21 mouse cellular contexts compared by ENCODE assay signal in the genomic region with DNA sequence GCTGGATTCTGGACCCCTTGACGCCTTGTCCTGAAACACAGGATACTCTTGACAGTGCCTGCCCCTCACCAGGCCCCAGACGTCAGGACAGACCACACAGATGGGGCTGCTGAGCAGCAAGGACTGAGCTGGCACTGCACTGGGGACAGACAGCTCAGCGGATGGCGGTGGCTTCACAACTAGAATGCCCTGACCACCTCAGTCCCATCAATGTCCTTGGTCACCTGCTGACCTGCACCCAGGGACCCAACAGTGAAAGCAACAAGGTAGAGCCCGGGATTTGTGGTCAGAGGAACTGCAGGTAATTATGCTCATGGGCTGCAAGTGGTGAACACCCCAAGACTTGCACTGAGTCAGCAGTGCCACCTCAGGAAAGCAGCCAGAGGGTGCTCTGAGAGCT. TPM values are rescaled to one million over a fixed set of nuclear protein-coding genes. Genes with fewer than 3 reads are reported as not detected.
DNase-seq lines count a peak whose midpoint lies in the region; ATAC-seq and TF ChIP-seq lines count a peak whose summit lies in the region.
"Had no signal": no experiment of that assay in that cellular context is flagged by ENCODE, and none has a peak within 500 bp of the region (broad histone marks: within the 10 kb centered on the region; RNA-seq: fewer than 3 reads in every experiment).

No protein-coding gene starts in this region.

- TF ChIP-seq POLR2A in limb, embryonic 14.5 days (IDR thresholded peaks at IDR 0.05; ENCODE audit: borderline replicate concordance, extremely low read depth, insufficient read depth, insufficient read length) = no peak

- peaks cover 13% of the 10 kb centered on the region for H3K4me1 ChIP-seq in heart, embryonic 12.5 days (replicated peaks)
- H3K4me1 ChIP-seq in limb, embryonic 14.5 days (ENCODE audit: control insufficient read depth, insufficient read depth, low read length) = no peaks in the 10 kb centered on the region
- H3K4me1 ChIP-seq in limb, embryonic 10.5 days = no peaks in the 10 kb centered on the region; the same call in 1 of the 2 replicates
- H3K4me1 ChIP-seq: embryonic facial prominence, embryonic 13.5 days; forebrain, embryonic 12.5 days had no signal

- ATAC-seq in heart, embryonic 12.5 days (ENCODE audit: insufficient number of reproducible peaks, low FRiP score) = no peak
- ATAC-seq in limb, embryonic 14.5 days (ENCODE audit: low FRiP score, low read depth) = no peak
- ATAC-seq: forebrain, embryonic 14.5 days; forebrain, embryonic 16.5 days had no signal

- H3K27me3 ChIP-seq in heart, embryonic 12.5 days (replicated peaks) = no peaks in the 10 kb centered on the region
- H3K27me3 ChIP-seq in limb, embryonic 14.5 days (ENCODE audit: control insufficient read depth, insufficient read depth, low read length) = no peaks in the 10 kb centered on the region
- H3K27me3 ChIP-seq in limb, embryonic 10.5 days (ENCODE audit: low read depth, poor library complexity, severe bottlenecking) = no peaks in the 10 kb centered on the region
- H3K27me3 ChIP-seq: embryonic facial prominence, embryonic 13.5 days; embryonic facial prominence, embryonic 15.5 days; forebrain, embryonic 12.5 days had no signal

- H3K27ac ChIP-seq in heart, embryonic 12.5 days (ENCODE audit: poor library complexity, severe bottlenecking) = no peak overlapping the region
- no peak overlapping the region for H3K27ac ChIP-seq in limb, embryonic 14.5 days (replicated peaks; ENCODE audit: low read depth, low read length)
- no peak overlapping the region for H3K27ac ChIP-seq in limb, embryonic 10.5 days
- H3K27ac ChIP-seq: embryonic facial prominence, embryonic 13.5 days; embryonic facial prominence, embryonic 15.5 days; forebrain, embryonic 10.5 days; forebrain, embryonic 12.5 days had no signal

- no peak overlapping the region for H3K4me3 ChIP-seq in heart, embryonic 12.5 days
- no peak overlapping the region for H3K4me3 ChIP-seq in limb, embryonic 14.5 days (replicated peaks; ENCODE audit: low read length)
- H3K4me3 ChIP-seq in limb, embryonic 10.5 days = no peak overlapping the region
- H3K4me3 ChIP-seq: embryonic facial prominence, embryonic 13.5 days; embryonic facial prominence, embryonic 15.5 days; erythroblast, embryonic 14.5 days; forebrain, embryonic 10.5 days; forebrain, embryonic 12.5 days had no signal

- 0 out of 2 replicates have a peak overlapping the region, but pooled peaks have one; percentile 8 for H3K9ac ChIP-seq in heart, embryonic 12.5 days
- 0 out of 2 replicates have a peak overlapping the region, but pooled peaks have one; percentile 25 for H3K9ac ChIP-seq in limb, embryonic 14.5 days (ENCODE audit: low read depth, low read length, severe bottlenecking)
- H3K9ac ChIP-seq: embryonic facial prominence, embryonic 13.5 days; embryonic facial prominence, embryonic 15.5 days; forebrain, embryonic 12.5 days had no signal

- H3K9me3 ChIP-seq in heart, embryonic 12.5 days (replicated peaks) = no peaks in the 10 kb centered on the region
- no peaks in the 10 kb centered on the region for H3K9me3 ChIP-seq in limb, embryonic 14.5 days (ENCODE audit: control insufficient read depth, low read length)
- no peaks in the 10 kb centered on the region for H3K9me3 ChIP-seq in limb, embryonic 10.5 days (replicated peaks)
- H3K9me3 ChIP-seq: embryonic facial prominence, embryonic 13.5 days; embryonic facial prominence, embryonic 15.5 days; forebrain, embryonic 10.5 days; forebrain, embryonic 12.5 days had no signal

- no peak for DNase-seq in heart, adult 9 months (ENCODE audit: low spot score in 2 of 2)
- no peak for DNase-seq in limb, embryonic 14.5 days (ENCODE audit: low spot score)
- DNase-seq in limb, embryonic 10.5 days (ENCODE audit: low spot score) = no peak
- DNase-seq in spleen, adult 12 weeks (ENCODE audit: low spot score) = no peak
- DNase-seq: adrenal gland, adult 2 months; adrenal gland, postnatal 10 days; adrenal gland, postnatal 25 days; cerebellum, adult 11 months; cerebellum, adult 18-20 months; cerebellum, adult 8-10 months; cerebellum, adult 9-11 months; cerebellum, postnatal 36 days; embryo, embryonic 11 days had no signal

- WGBS in heart, embryonic 12.5 days = 75% methylated on average over 5 of the region's 5 CpGs
- 77% methylated on average over 5 of the region's 5 CpGs for WGBS in limb, embryonic 14.5 days
- WGBS in limb, embryonic 10.5 days = 85% methylated on average over 5 of the region's 5 CpGs

- H3K4me2 ChIP-seq in heart, embryonic 12.5 days = no peak overlapping the region
- no peak overlapping the region for H3K4me2 ChIP-seq in limb, embryonic 14.5 days (replicated peaks; ENCODE audit: low read depth, low read length, severe bottlenecking)
- H3K4me2 ChIP-seq: embryonic facial prominence, embryonic 13.5 days; embryonic facial prominence, embryonic 15.5 days; forebrain, embryonic 12.5 days had no signal

- peaks cover 52% of the 10 kb centered on the region for H3K36me3 ChIP-seq in heart, embryonic 12.5 days
- peaks cover 56% of the 10 kb centered on the region for H3K36me3 ChIP-seq in limb, embryonic 14.5 days (ENCODE audit: control insufficient read depth, insufficient read depth, low read length)
- H3K36me3 ChIP-seq in limb, embryonic 10.5 days = peaks cover 66% of the 10 kb centered on the region

RNA-seq across cellular contexts. Expression of a gene that starts 2.3 kb away (rescaled TPM):
- 0.56 and 0.58 TPM in 2 replicates for polyA plus RNA-seq in heart, embryonic 12.5 days (2016; fragmentation: Nextera tagmentation; extraction: Ambion mirVana)
- 4.1 and 5.6 TPM in 2 replicates for polyA plus RNA-seq in limb, embryonic 14.5 days (2012; rRNA removed)
- 1.2 and 1.4 TPM in 2 replicates for polyA plus RNA-seq in limb, embryonic 14.5 days (2014; fragmentation: Nextera tagmentation; extraction: Ambion mirVana)
- polyA plus RNA-seq in limb, embryonic 10.5 days (2016; fragmentation: Nextera tagmentation; extraction: Ambion mirVana) = 0.49 and 0.54 TPM in 2 replicates

RNA-seq across cellular contexts. Expression of a gene that starts 11.1 kb away (rescaled TPM):
- polyA plus RNA-seq in heart, embryonic 12.5 days (2016; fragmentation: Nextera tagmentation; extraction: Ambion mirVana) = 31.4 and 33.7 TPM in 2 replicates
- 28.2 and 33.8 TPM in 2 replicates for polyA plus RNA-seq in limb, embryonic 14.5 days (2012; rRNA removed)
- 30.5 and 31.1 TPM in 2 replicates for polyA plus RNA-seq in limb, embryonic 14.5 days (2014; fragmentation: Nextera tagmentation; extraction: Ambion mirVana)
- polyA plus RNA-seq in limb, embryonic 10.5 days (2016; fragmentation: Nextera tagmentation; extraction: Ambion mirVana) = 33.9 and 36.8 TPM in 2 replicates

RNA-seq across cellular contexts. Expression of a gene that starts 17.5 kb away (rescaled TPM):
- 20.4 and 23.5 TPM in 2 replicates for polyA plus RNA-seq in heart, embryonic 12.5 days (2016; fragmentation: Nextera tagmentation; extraction: Ambion mirVana)
- 53.2 and 61.3 TPM in 2 replicates for polyA plus RNA-seq in limb, embryonic 14.5 days (2012; rRNA removed)
- polyA plus RNA-seq in limb, embryonic 14.5 days (2014; fragmentation: Nextera tagmentation; extraction: Ambion mirVana) = 22.7 and 30.5 TPM in 2 replicates
- 41.4 and 42.1 TPM in 2 replicates for polyA plus RNA-seq in limb, embryonic 10.5 days (2016; fragmentation: Nextera tagmentation; extraction: Ambion mirVana)

RNA-seq across cellular contexts. Expression of a gene that starts 26.1 kb away (rescaled TPM):
- 91.7 and 95.5 TPM in 2 replicates for polyA plus RNA-seq in heart, embryonic 12.5 days (2016; fragmentation: Nextera tagmentation; extraction: Ambion mirVana)
- 217 and 222 TPM in 2 replicates for polyA plus RNA-seq in limb, embryonic 14.5 days (2012; rRNA removed)
- polyA plus RNA-seq in limb, embryonic 14.5 days (2014; fragmentation: Nextera tagmentation; extraction: Ambion mirVana) = 120 and 124 TPM in 2 replicates
- 127 and 148 TPM in 2 replicates for polyA plus RNA-seq in limb, embryonic 10.5 days (2016; fragmentation: Nextera tagmentation; extraction: Ambion mirVana)

RNA-seq across cellular contexts. Expression of a gene that starts 26.1 kb away (rescaled TPM):
- 142 and 145 TPM in 2 replicates for polyA plus RNA-seq in heart, embryonic 12.5 days (2016; fragmentation: Nextera tagmentation; extraction: Ambion mirVana)
- 106 and 108 TPM in 2 replicates for polyA plus RNA-seq in limb, embryonic 14.5 days (2012; rRNA removed)
- 72.3 and 78.9 TPM in 2 replicates for polyA plus RNA-seq in limb, embryonic 14.5 days (2014; fragmentation: Nextera tagmentation; extraction: Ambion mirVana)
- polyA plus RNA-seq in limb, embryonic 10.5 days (2016; fragmentation: Nextera tagmentation; extraction: Ambion mirVana) = 142 and 149 TPM in 2 replicates
